Mouse (Mus musculus): ENCODE data around the gene Actn3. TPM values are rescaled to one million over a fixed set of nuclear protein-coding genes. Genes with fewer than 3 reads are reported as not detected.

Gene Actn3
- polyA plus RNA-seq (2012; rRNA removed): 1.5 and 5.9 TPM in 2 replicates

DNA sequence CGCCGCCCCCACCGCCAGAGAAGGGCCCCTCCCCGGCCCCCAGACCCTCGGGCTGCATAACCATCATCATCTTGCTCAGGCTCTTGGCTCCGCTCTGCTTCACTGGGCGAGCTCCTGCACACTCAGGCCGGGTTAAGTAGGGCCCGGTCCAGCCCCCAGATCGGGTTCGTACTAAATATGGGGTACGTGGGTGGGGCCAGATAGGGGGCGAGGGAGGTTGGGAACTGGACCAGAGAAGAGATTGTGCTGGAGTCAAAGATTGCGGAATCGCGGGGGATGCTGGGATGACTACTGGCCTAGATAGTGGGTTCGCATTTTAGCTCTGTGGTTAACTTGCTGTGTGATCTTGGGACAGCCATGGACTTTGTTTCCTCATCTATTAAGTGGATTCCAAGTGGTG lies at the start of gene Actn3:
Actn3 (minus strand) TSS at position 125 of the 400 bp plus-strand sequence.

DNA sequence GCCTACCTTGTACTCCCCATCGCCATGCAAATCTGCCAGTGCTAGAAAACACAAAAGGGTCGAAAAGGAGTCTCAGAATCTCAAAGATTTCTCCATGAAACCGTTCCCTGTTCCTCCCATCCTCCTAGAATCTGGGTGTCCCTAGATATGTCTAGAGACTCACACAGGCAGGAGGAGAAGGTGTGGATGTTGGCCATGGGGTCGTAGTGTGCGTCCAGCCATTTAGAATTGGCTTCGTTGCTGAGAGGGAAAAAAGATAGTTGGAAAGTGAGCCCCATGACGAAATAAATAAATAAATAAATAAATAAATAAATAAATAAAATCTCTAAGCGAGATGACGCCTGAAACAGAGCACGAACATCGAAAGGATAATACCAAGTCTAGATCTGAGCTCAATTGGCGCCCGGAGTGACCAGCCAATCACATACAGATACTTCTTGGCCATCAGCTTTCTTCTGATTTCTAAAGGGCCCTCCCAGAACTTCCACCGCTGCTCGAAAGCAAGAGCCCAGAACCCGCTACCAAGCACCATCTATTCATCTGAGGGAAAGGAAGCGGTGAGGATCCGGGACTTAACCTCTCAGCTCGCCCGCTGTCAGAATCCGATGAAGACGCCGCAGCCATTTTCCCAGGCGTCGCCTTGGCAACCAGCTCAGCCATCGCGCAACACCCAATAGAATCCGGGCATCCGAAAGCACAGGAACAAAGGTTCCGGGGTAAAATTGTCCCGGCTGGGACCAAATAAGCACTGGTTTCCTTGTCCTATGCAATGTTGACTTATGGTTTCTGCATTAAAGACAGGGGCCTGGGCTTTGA lies 28.5 kb upstream of the Actn3 start, which contains the start of gene Bbs1:
Bbs1 (minus strand) TSS at position 650 of the 816 bp plus-strand sequence.

DNA sequence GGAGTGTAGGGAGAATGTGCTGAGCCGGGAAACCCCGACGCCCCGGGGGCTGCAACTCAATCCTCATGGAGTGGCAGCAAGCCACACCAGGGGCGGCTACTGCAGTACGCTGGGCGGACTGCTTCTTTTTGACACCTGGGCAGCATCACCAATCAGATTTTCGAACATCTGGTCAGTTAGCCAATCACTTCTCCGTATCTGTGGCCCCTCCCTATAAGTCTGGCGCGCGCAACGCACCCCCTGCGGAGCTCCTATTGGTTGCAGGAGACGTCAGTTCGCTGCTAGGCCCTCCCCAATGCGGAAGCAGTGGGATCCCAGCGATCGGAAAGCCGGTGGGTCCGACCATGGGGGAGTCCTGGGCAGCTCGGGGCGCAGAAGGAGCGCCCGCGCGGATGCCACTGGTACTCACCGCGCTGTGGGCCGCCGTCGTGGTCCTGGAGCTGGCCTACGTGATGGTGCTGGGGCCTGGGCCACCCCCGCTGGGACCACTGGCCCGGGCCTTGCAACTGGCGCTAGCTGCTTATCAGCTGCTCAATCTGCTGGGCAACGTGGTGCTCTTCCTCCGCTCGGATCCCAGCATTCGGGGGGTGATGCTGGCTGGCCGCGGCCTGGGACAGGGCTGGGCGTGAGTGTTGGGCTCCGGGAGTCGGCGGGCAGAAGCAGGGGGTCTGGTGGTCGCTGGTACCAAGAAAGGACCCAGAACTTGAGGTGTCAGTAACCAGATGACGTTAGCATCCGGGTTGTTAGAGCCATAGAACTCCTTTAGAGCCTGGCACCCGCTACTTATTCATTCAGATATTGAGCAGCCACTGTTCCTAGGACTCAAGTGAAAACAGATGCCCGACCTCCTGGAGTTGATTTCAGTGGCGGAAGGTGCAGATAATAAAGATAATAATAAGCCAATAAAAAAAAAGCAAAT lies 955 bp upstream of the Actn3 start, which contains the start of gene Zdhhc24:
Zdhhc24 (plus strand) TSS at position 264 of the 919 bp plus-strand sequence.

DNA sequence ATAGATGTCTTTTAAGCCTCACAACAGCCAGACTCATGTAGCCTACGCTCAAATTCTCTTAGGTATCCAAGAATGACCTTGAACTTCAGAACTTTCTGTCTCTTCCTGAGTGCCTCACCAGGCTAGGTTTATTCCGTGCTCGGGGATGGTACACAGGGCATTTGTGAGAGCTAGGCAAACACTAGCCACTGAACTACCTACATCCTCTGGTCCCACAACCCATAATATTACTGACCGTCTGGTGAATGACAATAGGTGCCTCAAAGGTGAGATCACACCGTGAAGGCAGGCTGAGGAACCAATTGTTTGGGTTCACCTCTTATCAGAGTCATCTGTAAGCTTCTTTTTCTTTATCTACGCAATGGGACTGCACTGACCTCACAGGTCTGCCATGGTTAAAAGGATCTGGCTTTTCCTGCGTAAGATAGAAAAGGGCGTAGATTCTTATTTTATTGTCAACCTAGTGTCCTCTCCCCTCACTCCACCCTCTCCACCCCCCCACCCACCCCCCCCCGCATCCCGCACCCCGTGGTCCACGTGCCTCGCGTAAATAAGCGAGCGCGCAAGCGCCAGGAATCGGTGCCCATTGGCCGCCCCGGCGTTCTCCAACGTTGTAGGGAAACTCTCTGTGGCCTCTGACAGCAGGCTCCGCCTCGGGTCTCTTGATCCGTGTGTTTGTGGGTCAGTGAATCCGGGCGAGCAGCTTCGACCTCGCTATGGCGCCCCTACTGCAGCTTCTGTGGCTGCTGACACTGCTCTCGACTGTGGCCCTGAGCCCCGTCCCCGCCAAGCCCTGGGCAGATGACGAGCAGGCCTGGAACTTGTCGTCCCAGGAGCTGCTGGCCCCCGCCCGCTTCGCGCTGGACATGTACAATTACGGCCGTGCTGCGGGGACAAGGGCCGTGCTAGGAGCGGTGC lies 22.9 kb downstream of the Actn3 start, which contains the start of gene Ctsf:
Ctsf (plus strand) TSS at position 579 of the 918 bp plus-strand sequence.

DNA sequence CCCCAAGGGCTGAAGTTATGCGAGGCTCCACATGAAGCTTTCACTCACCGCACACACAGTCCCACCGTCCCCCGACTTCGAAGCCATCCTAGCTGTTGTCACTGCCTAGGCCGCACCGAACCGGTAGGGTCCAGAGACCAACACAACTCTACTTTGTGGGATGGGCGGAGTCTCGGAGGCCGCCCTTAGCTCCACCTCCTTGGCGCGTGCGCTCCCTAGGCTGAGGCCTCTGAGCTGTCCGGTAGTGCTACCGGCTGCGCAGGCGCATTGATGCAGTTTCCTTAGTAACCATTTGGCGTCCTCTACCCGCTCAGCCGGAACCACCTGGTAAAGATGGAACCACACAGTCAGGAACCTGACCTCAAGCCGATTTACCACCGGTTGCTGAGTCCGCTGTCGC lies 38.6 kb downstream of the Actn3 start, which contains the start of the genes Ccs and Ccdc87:
Ccs (minus strand) TSS at position 184 of the 400 bp plus-strand sequence.
Ccdc87 (plus strand) TSS at position 218 of the 400 bp plus-strand sequence.

Other genes starting within 250 kb of the Actn3 start
- gene Gm960, start 179.2 kb downstream of the Actn3 start, polyA plus RNA-seq (2012; rRNA removed): 0.28 TPM in 1 of 2 replicates, not detected in the other
- gene Sptbn2, start 166.7 kb downstream of the Actn3 start, polyA plus RNA-seq (2012; rRNA removed): 2.7 and 2.8 TPM in 2 replicates
- 1.8 and 1.9 TPM in 2 replicates for gene Rbm4b, start 121.4 kb downstream of the Actn3 start, polyA plus RNA-seq (2012; rRNA removed)
- gene Rbm4, start 84.0 kb downstream of the Actn3 start, polyA plus RNA-seq (2012; rRNA removed): 7.1 and 8.2 TPM in 2 replicates
- 10.9 and 14.2 TPM in 2 replicates for gene Gm21992, start 66.3 kb downstream of the Actn3 start, polyA plus RNA-seq (2012; rRNA removed)
- 32.4 and 33.3 TPM in 2 replicates for gene Rbm14, start 66.3 kb downstream of the Actn3 start, polyA plus RNA-seq (2012; rRNA removed)
- 23.8 and 24.3 TPM in 2 replicates for gene Ccs, start 38.6 kb downstream of the Actn3 start, polyA plus RNA-seq (2012; rRNA removed)
- 0.02 TPM in 1 of 2 replicates, not detected in the other for gene Ccdc87, start 38.5 kb downstream of the Actn3 start, polyA plus RNA-seq (2012; rRNA removed)
- 45.7 and 55.3 TPM in 2 replicates for gene Ctsf, start 22.8 kb downstream of the Actn3 start, polyA plus RNA-seq (2012; rRNA removed)
- 12.6 and 15.1 TPM in 2 replicates for gene Zdhhc24, start 759 bp upstream of the Actn3 start, polyA plus RNA-seq (2012; rRNA removed)
- 1.3 and 1.4 TPM in 2 replicates for gene Bbs1, start 28.7 kb upstream of the Actn3 start, polyA plus RNA-seq (2012; rRNA removed)
- gene Dpp3, start 50.4 kb upstream of the Actn3 start, polyA plus RNA-seq (2012; rRNA removed): 105 and 113 TPM in 2 replicates
- gene Peli3, start 65.2 kb upstream of the Actn3 start, polyA plus RNA-seq (2012; rRNA removed): 2.4 and 2.7 TPM in 2 replicates
- 5.0 and 6.0 TPM in 2 replicates for gene Mrpl11, start 84.2 kb upstream of the Actn3 start, polyA plus RNA-seq (2012; rRNA removed)
- 2.9 and 3.7 TPM in 2 replicates for gene Npas4, start 112.4 kb upstream of the Actn3 start, polyA plus RNA-seq (2012; rRNA removed)
- gene Slc29a2, start 146.0 kb upstream of the Actn3 start, polyA plus RNA-seq (2012; rRNA removed): 4.5 and 5.5 TPM in 2 replicates
- 9.1 and 12.1 TPM in 2 replicates for gene B4gat1, start 160.9 kb upstream of the Actn3 start, polyA plus RNA-seq (2012; rRNA removed)
- gene AC124502.3, start 161.0 kb upstream of the Actn3 start, polyA plus RNA-seq (2012; rRNA removed): 0.42 and 2.6 TPM in 2 replicates
- gene Brms1, start 163.4 kb upstream of the Actn3 start, polyA plus RNA-seq (2012; rRNA removed): 70.6 and 73.0 TPM in 2 replicates
- 15.4 and 15.8 TPM in 2 replicates for gene Rin1, start 172.6 kb upstream of the Actn3 start, polyA plus RNA-seq (2012; rRNA removed)
- gene Cd248, start 190.2 kb upstream of the Actn3 start, polyA plus RNA-seq (2012; rRNA removed): 17.7 and 19.4 TPM in 2 replicates
- gene Tmem151a, start 207.6 kb upstream of the Actn3 start, polyA plus RNA-seq (2012; rRNA removed): 55.2 and 81.3 TPM in 2 replicates
- 124 and 160 TPM in 2 replicates for gene Yif1a, start 210.6 kb upstream of the Actn3 start, polyA plus RNA-seq (2012; rRNA removed)
- gene Cnih2, start 220.6 kb upstream of the Actn3 start, polyA plus RNA-seq (2012; rRNA removed): 1.8 and 2.7 TPM in 2 replicates
- 130 and 151 TPM in 2 replicates for gene Rab1b, start 229.2 kb upstream of the Actn3 start, polyA plus RNA-seq (2012; rRNA removed)
- gene Klc2, start 240.7 kb upstream of the Actn3 start, polyA plus RNA-seq (2012; rRNA removed): 22.3 and 26.2 TPM in 2 replicates

Data from stomach, adult 2 months (tissue).